Mouse (Mus musculus): ENCODE results near the gene Tceanc2.

- no peak for TF ChIP-seq POLR2A (IDR thresholded peaks at IDR 0.05; ENCODE audit: low read depth, low read length)
- TF ChIP-seq CTCF (conservative IDR thresholded peaks at IDR 0.05 in 1 of 2, IDR thresholded peaks at IDR 0.05 in 1 of 2; ENCODE audit: low read depth in 2 of 2, low read length in 2 of 2), result no peak
- TF ChIP-seq ZMIZ1 (IDR thresholded peaks at IDR 0.05; ENCODE audit: low read depth, low read length), result no peak
- TF ChIP-seq POLR2AphosphoS2 (IDR thresholded peaks at IDR 0.05; ENCODE audit: low read depth, low read length), result no peak
- TF ChIP-seq MAFK (IDR thresholded peaks at IDR 0.05; ENCODE audit: insufficient replicate concordance, low read length), result no peak
- no peak for TF ChIP-seq CHD2 (IDR thresholded peaks at IDR 0.05; ENCODE audit: low read length)
- TF ChIP-seq MXI1 (IDR thresholded peaks at IDR 0.05; ENCODE audit: low read depth, low read length), result no peak
- TF ChIP-seq NELFE (IDR thresholded peaks at IDR 0.05; ENCODE audit: low read depth, low read length), result no peak
- no peak for TF ChIP-seq HCFC1 (IDR thresholded peaks at IDR 0.05; ENCODE audit: low read depth, low read length)
- TF ChIP-seq EP300 (IDR thresholded peaks at IDR 0.05; ENCODE audit: low read length), result no peak
- no peak for TF ChIP-seq USF1 (IDR thresholded peaks at IDR 0.05; ENCODE audit: low read depth, low read length)
Measured at GRCm38 (mm10) chr4:107126891-107127524, 51.9 kb downstream of the Tceanc2 start.

All from CH12.LX (cell line).